Mouse (Mus musculus): ENCODE data around the gene Rbm44. TPM values are rescaled to one million over a fixed set of nuclear protein-coding genes. Genes with fewer than 3 reads are reported as not detected.

Rbm44 gene
- polyA plus RNA-seq, 1 experiment from 2014 or later, result 0.26 TPM

DNA sequence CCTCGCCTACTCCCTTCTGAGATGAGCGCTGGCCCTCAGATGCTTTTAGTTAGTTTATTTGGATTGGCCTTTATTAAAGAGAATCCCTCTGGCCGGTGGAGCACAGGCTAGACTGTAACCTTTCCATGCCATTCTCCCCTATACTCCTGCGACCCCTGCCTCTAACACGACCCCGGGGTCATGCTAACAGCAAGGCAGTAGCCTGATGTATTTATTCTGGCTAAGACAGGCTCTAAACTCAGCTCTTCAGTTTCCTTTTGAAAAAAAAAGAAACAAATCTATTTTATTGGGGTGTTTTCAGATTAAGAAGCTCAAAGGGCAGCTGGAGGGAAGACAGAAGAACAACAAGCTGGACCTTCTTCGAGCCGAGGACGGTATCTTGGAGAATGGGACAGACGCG lies 22.8 kb upstream of the Rbm44 start:
- H3K4me3 ChIP-seq, result no peak overlapping the region
- WGBS, result 78% methylated on average over 11 of the region's 11 CpGs
- H3K9me3 ChIP-seq, result no peaks in the 10 kb centered on the region
- no peak for ATAC-seq (ENCODE audit: low FRiP score, low read depth)
- H3K27me3 ChIP-seq, result no peaks in the 10 kb centered on the region
- H3K9ac ChIP-seq (replicated peaks), result no peak overlapping the region
- H3K36me3 ChIP-seq, result peaks cover 10% of the 10 kb centered on the region; the same call in 1 of the 2 replicates
- no peak overlapping the region for H3K27ac ChIP-seq (replicated peaks)
- no peak overlapping the region for H3K4me2 ChIP-seq (replicated peaks)
- no peaks in the 10 kb centered on the region for H3K4me1 ChIP-seq

DNA sequence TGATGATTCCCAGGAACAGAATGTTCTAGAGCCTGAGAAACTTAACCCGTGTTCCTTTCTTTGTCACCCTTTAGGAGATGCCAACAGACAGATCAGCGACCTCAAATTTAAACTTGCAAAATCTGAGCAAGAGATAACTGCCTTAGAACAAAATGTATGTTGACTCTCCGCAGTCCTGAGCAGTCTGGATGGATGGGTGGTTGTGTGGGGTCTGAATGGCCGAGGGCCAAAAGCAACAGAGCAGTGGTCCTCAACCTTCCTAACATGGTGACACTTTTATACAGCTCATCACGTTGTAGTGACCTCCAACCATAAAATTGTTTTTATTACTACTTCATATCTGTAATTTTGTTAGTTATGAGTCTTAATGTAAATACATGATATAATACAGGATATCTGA lies 21.9 kb upstream of the Rbm44 start:
- no peaks in the 10 kb centered on the region for H3K4me1 ChIP-seq
- no peak overlapping the region for H3K27ac ChIP-seq (replicated peaks)
- no peak overlapping the region for H3K4me3 ChIP-seq
- WGBS, result 92% methylated on average over 5 of the region's 5 CpGs
- H3K9ac ChIP-seq (replicated peaks), result no peak overlapping the region
- ATAC-seq (ENCODE audit: low FRiP score, low read depth), result no peak
- H3K27me3 ChIP-seq, result no peaks in the 10 kb centered on the region
- H3K9me3 ChIP-seq, result no peaks in the 10 kb centered on the region
- H3K36me3 ChIP-seq, result peaks cover 10% of the 10 kb centered on the region; the same call in 1 of the 2 replicates
- no peak overlapping the region for H3K4me2 ChIP-seq (replicated peaks)

DNA sequence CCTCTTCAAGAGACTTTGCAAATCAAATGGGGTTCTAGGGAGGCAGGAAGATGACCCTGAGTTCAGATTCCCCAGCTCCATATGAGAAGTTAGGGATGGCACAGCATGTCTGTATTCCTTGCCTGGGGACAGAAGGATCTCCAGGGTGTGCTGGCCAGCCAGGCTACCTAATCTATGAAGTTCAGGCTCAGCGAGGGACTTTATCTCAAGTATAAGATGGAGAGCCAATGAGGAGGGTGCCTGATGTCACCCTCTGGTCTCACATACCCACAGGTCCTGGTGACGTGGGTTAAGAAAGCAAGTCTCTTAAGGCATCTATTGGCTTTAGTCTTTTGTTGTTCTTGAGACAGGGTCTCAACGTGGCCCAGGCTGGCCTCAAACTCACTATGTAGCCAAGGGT lies 21.4 kb upstream of the Rbm44 start:
- Histone ChIP-seq H3K4me3 (no peak overlapping the region), H3K36me3 (peaks cover 15% of the 10 kb centered on the region), H3K27me3 (no peaks in the 10 kb centered on the region), H3K4me2 (replicated peaks) (no peak overlapping the region), H3K4me1 (no peaks in the 10 kb centered on the region), H3K27ac (replicated peaks) (no peak overlapping the region), H3K9ac (replicated peaks) (no peak overlapping the region), H3K9me3 (no peaks in the 10 kb centered on the region)
- ATAC-seq (ENCODE audit: low FRiP score, low read depth), result no peak
- WGBS, result 84% methylated on average over 3 of the region's 3 CpGs

DNA sequence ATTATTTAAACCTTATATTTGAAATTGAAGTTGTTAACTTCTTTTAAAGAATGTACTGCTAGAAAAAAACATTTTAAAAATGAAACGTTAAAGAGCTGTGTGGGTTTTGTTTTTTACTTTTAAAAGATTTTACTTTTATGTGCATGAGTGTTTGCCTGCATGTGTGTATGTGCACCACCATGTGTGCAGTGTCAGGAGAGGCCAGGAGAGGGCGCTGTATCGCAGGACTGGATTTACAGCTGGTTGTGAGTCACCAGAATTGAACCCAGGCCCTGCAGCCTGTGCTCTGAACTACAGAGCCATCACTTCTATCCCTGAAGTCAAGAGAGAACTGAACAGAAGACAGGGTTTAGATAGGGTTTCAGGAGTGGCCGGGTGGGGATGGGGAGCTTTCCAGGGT lies 16.0 kb upstream of the Rbm44 start:
- no peak overlapping the region for H3K4me3 ChIP-seq
- H3K4me2 ChIP-seq (replicated peaks), result no peak overlapping the region
- 86% methylated on average over 4 of the region's 4 CpGs for WGBS
- no peaks in the 10 kb centered on the region for H3K9me3 ChIP-seq
- no peaks in the 10 kb centered on the region for H3K4me1 ChIP-seq
- H3K9ac ChIP-seq (replicated peaks), result no peak overlapping the region
- peaks cover 17% of the 10 kb centered on the region for H3K36me3 ChIP-seq
- H3K27me3 ChIP-seq, result no peaks in the 10 kb centered on the region
- no peak overlapping the region for H3K27ac ChIP-seq (replicated peaks)
- no peak for ATAC-seq (ENCODE audit: low FRiP score, low read depth)

DNA sequence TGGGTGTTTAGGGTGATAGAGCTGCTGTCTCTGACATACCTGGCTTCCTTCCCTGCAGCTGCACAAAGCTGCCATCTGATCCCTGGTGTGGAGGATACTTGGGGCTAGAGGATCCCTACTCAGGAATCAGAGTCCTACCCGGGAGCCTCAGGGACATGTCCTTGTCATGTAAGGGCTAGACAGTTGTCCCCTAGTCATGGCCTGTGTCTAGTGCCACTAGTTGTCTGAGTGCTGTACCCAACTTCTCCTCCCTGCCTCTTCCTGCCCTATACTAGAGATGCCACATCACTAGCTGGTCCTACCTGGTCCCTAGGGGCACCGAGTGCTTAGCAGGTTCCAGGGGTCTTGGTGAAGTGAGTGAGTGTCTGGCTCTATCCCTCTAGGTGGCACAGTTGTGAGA lies 7.9 kb upstream of the Rbm44 start:
- WGBS, result 79% methylated on average over 2 of the region's 2 CpGs
- H3K4me2 ChIP-seq (replicated peaks), result no peak overlapping the region

DNA sequence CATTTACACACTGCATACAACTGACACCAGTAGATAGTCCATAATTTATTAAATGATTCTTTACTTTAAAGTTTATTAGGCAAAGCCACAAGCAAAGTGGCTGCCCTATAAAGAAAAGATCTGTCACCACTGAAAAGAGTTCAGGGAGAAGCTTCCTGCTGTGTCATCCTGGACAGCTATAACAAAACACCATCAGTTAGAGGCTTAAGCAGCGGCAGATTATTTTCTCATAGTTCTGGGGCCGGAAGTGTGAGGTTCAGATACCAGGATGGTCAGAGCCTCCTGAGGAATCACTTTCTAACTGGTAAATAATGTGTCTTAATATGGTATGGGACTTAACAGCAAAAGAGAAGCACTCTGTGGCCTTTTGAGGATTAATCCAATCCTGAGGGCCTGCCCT lies 6.6 kb downstream of the Rbm44 start:
- 56% methylated on average over 2 of the region's 2 CpGs for WGBS
- Histone ChIP-seq H3K9ac (replicated peaks) (no peak overlapping the region), H3K4me2 (replicated peaks) (no peak overlapping the region), H3K36me3 (no peaks in the 10 kb centered on the region), H3K9me3 (no peaks in the 10 kb centered on the region), H3K27me3 (no peaks in the 10 kb centered on the region), H3K4me3 (no peak overlapping the region), H3K27ac (replicated peaks) (no peak overlapping the region), H3K4me1 (no peaks in the 10 kb centered on the region)
- no peak for ATAC-seq (ENCODE audit: low FRiP score, low read depth)

More for the DNA sequence above, 7.9 kb upstream of the Rbm44 start:
- Histone ChIP-seq H3K9me3 (no peaks in the 10 kb centered on the region), H3K36me3 (no peaks in the 10 kb centered on the region), H3K4me1 (no peaks in the 10 kb centered on the region), H3K27me3 (no peaks in the 10 kb centered on the region), H3K9ac (replicated peaks) (no peak overlapping the region), H3K27ac (replicated peaks) (no peak overlapping the region), H3K4me3 (no peak overlapping the region)
- no peak for ATAC-seq (ENCODE audit: low FRiP score, low read depth)

DNA sequence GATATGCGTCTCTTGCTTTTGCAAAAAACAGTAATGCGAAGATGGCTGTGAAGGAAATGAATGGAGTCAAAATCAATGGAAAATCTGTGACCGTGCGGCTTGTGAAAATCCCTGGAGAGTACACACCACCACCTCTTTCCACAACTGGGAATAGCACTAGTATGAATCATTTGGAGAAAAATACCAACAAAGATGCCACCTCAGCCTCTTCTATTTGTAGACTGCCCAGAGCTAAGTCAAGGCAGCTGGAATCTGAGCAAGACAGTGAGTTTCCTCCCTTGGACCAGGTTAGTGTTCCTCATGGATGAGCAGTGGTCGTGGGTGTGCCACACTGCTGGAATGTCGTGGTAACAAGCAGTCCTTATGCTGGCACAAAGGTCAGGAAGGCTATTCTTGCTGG lies 21.9 kb downstream of the Rbm44 start:
- no peaks in the 10 kb centered on the region for H3K9me3 ChIP-seq
- no peak overlapping the region for H3K4me2 ChIP-seq (replicated peaks)
- ATAC-seq (ENCODE audit: low FRiP score, low read depth), result no peak
- H3K36me3 ChIP-seq, result no peaks in the 10 kb centered on the region
- no peaks in the 10 kb centered on the region for H3K4me1 ChIP-seq
- no peak overlapping the region for H3K9ac ChIP-seq (replicated peaks)
- H3K27me3 ChIP-seq, result no peaks in the 10 kb centered on the region
- H3K27ac ChIP-seq (replicated peaks), result no peak overlapping the region
- H3K4me3 ChIP-seq, result no peak overlapping the region
- 86% methylated on average over 6 of the region's 6 CpGs for WGBS

DNA sequence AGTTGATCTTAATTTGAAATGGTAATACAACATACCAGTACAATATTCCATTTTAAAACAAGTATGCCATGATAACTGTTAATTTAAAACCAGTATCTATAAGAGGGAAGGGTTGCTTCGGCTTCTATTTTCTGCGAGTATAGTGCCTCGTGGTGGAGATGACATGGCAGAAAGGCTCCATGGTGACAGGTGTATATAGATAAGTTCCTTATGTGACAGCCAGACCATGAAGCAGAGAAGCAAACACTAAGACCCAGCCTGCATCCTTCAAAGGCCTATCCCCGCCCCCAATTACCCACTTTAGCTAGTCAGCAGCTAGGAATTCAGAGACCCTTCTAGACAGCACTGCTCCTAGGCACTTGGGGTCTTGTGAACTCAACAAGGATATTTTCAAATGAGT lies 24.3 kb downstream of the Rbm44 start:
- H3K36me3 ChIP-seq, result no peaks in the 10 kb centered on the region
- H3K9ac ChIP-seq (replicated peaks), result no peak overlapping the region
- no peaks in the 10 kb centered on the region for H3K27me3 ChIP-seq
- H3K9me3 ChIP-seq, result no peaks in the 10 kb centered on the region
- 86% methylated on average over 4 of the region's 4 CpGs for WGBS
- H3K27ac ChIP-seq (replicated peaks), result no peak overlapping the region
- H3K4me2 ChIP-seq (replicated peaks), result no peak overlapping the region
- no peaks in the 10 kb centered on the region for H3K4me1 ChIP-seq
- no peak for ATAC-seq (ENCODE audit: low FRiP score, low read depth)
- H3K4me3 ChIP-seq, result no peak overlapping the region

DNA sequence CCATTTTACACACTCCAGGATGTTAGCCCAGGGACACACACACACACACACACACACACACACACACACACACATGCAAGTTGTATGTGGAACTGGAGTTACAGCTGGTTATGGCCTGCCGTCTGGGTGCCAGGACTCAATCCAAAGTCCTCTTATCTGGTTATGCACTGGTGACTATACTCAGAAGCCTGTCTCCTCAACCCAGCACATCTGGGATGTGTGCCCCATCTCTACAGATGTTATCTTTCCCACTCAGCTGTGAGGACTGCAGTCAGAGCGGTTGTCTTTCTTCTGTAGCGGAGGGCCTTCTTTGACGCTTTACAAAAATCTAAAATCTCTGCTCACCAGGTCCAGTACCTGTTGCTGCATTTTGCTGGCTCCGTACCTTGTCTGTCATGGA lies 29.9 kb downstream of the Rbm44 start:
- ATAC-seq (ENCODE audit: low FRiP score, low read depth), result no peak
- 95% methylated on average over 5 of the region's 5 CpGs for WGBS
- Histone ChIP-seq H3K27ac (replicated peaks) (no peak overlapping the region), H3K9ac (replicated peaks) (no peak overlapping the region), H3K4me2 (replicated peaks) (no peak overlapping the region), H3K4me3 (no peak overlapping the region), H3K27me3 (peaks cover 19% of the 10 kb centered on the region), H3K9me3 (no peaks in the 10 kb centered on the region), H3K36me3 (no peaks in the 10 kb centered on the region), H3K4me1 (peaks cover 4% of the 10 kb centered on the region)

DNA sequence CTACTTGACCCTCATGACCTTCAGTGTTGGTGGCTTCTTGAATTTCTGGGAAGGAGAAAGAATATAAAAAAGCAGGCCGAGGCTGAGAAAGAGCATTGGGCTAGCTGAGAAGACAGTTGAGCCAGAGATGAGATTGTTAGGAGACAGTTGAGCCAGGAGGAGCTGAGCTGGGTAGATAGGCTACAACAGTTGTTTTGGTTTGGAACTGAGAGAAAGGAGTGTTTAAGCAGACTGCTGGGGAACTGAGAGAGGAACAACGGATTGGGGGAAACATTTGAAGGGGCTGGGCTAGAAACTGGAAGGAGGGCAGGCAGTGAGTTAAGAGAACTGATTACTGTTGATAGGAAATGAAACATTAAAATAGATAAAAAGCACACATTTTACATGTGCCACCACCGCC lies 31.1 kb downstream of the Rbm44 start:
- H3K4me3 ChIP-seq, result no peak overlapping the region
- H3K27me3 ChIP-seq, result peaks cover 30% of the 10 kb centered on the region
- no peaks in the 10 kb centered on the region for H3K9me3 ChIP-seq
- 57% methylated on average over 3 of the region's 3 CpGs for WGBS
- no peak for ATAC-seq (ENCODE audit: low FRiP score, low read depth)
- H3K4me1 ChIP-seq, result peaks cover 9% of the 10 kb centered on the region
- H3K9ac ChIP-seq (replicated peaks), result no peak overlapping the region
- H3K4me2 ChIP-seq (replicated peaks), result no peak overlapping the region
- H3K27ac ChIP-seq (replicated peaks), result no peak overlapping the region
- H3K36me3 ChIP-seq, result no peaks in the 10 kb centered on the region

DNA sequence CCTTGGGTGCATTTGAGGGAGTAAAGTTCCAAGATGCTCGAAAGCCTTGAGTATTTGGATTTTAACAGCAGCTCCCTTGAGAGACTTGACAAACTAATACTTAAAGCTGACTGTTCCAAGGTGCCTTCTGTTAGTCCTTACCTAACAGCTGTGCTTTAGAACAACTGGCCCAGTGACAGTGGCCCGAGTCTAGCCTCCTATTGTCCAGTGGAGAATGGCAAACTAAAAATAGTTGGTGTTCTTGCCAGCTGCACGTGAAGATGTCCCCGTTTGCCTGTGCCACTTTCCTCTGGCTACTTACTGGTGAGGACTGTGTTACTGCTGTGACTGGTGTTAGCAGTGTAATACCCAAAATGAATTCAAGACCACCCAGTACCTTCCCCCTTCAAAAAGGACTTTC lies 32.0 kb downstream of the Rbm44 start:
- no peaks in the 10 kb centered on the region for H3K36me3 ChIP-seq
- H3K9ac ChIP-seq (replicated peaks), result no peak overlapping the region
- H3K4me2 ChIP-seq (replicated peaks), result no peak overlapping the region
- WGBS, result 82% methylated on average over 4 of the region's 4 CpGs
- ATAC-seq (ENCODE audit: low FRiP score, low read depth), result no peak
- H3K27me3 ChIP-seq, result peaks cover 36% of the 10 kb centered on the region
- peaks cover 12% of the 10 kb centered on the region for H3K4me1 ChIP-seq
- no peak overlapping the region for H3K4me3 ChIP-seq
- no peak overlapping the region for H3K27ac ChIP-seq (replicated peaks)
- H3K9me3 ChIP-seq, result no peaks in the 10 kb centered on the region

DNA sequence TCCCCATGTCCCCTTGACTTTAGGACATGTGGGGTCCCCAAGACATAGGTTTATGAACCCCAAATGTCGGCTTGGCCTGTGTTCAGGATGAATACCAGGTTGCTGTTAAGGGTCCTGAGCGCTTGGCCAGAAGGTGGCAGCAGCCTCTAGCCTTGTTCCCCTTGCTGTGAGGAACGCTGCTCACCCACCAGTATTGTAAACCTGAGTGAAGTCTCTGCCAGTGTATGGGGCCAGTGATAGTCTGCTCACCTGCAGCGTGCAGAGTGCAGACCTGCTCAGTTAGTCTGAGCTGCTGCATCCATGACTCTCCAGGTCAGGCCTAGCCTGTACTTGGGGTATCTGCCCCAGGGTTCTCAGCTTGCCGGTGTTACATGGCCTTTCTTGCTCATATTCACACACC lies 34.2 kb downstream of the Rbm44 start:
- Histone ChIP-seq H3K27ac (replicated peaks) (no peak overlapping the region), H3K9ac (replicated peaks) (no peak overlapping the region), H3K27me3 (peaks cover 37% of the 10 kb centered on the region), H3K36me3 (no peaks in the 10 kb centered on the region), H3K4me1 (peaks cover 12% of the 10 kb centered on the region), H3K9me3 (no peaks in the 10 kb centered on the region), H3K4me2 (replicated peaks) (no peak overlapping the region), H3K4me3 (no peak overlapping the region)
- no peak for ATAC-seq (ENCODE audit: low FRiP score, low read depth)
- 28% methylated on average over 5 of the region's 5 CpGs for WGBS

DNA sequence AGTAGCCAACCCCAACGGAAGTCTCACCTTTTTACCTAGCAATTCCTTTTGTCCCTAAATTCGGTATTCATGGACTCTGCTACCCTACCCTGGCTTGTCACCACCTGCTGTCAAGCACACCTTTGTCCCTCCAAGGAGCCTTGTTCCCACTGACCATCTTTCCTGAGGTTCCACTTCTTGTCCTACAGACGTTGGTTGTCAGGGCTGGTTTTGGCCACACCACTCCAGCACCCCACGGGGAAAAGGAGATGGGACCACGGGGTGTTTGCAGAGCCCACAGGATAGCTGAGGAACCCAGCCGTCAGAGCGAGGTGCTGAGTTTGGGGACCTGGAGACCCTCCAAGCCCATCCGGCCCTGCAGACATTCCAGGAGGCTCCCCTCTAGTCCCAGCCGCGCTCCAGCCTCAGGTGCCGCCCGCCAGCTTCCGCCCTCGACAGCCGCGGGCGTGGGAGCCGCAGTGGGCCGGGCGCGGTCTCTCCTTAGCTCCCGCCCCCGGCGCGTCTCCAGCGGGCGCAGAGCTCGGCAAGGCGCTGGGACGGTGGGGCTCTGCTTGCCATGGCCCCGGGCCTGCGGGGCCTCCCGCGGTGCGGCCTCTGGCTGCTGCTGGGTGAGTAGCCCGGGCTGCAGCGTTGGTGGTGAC lies 34.8 kb downstream of the Rbm44 start, which contains the start of gene Ramp1:
Gene Ramp1, plus strand, starts transcription at position 290 of the 641 bp plus-strand sequence.
- H3K27ac ChIP-seq (replicated peaks), result no peak within 1 kb of the TSS
- H3K4me2 ChIP-seq (replicated peaks), result peak within 1 kb of the TSS; percentile 63
- H3K4me1 ChIP-seq, result peaks cover 12% of the 10 kb centered on the region
- WGBS, result 6% methylated on average over 36 of the region's 37 CpGs
- H3K36me3 ChIP-seq, result no peaks in the 10 kb centered on the region
- no peaks in the 10 kb centered on the region for H3K9me3 ChIP-seq
- peak within 1 kb of the TSS; percentile 48; the same call in 1 of the 2 replicates for H3K9ac ChIP-seq (replicated peaks)
- ATAC-seq (ENCODE audit: low FRiP score, low read depth), result 0 out of 2 replicates have a peak, but pooled peaks have one; percentile 23
- H3K27me3 ChIP-seq, result peaks cover 37% of the 10 kb centered on the region
- H3K4me3 ChIP-seq, result peak within 1 kb of the TSS; percentile 37
